ENCODE assay signal across 27 mouse cellular contexts in genomic region chr8:99591308-99592004, GRCm38 (mm10).
DNase-seq lines count a peak whose midpoint lies in the region; ATAC-seq lines count a peak whose summit lies in the region.
"Had no signal": no experiment of that assay in that cellular context is flagged by ENCODE, and none has a peak within 500 bp of the region (broad histone marks: within the 10 kb centered on the region; RNA-seq: fewer than 3 reads in every experiment).

No protein-coding gene starts in this region.

- H3K4me2 ChIP-seq in forebrain, embryonic 12.5 days: no peak overlapping the region
- H3K4me2 ChIP-seq in forebrain, embryonic 16.5 days (ENCODE audit: low read length): no peak overlapping the region
- H3K4me2 ChIP-seq in midbrain, embryonic 11.5 days: no peak overlapping the region
- no peak overlapping the region for H3K4me2 ChIP-seq in forebrain, embryonic 14.5 days (ENCODE audit: low read length)
- H3K4me2 ChIP-seq: heart, embryonic 12.5 days; kidney, embryonic 15.5 days; limb, embryonic 13.5 days; liver, embryonic 11.5 days; lung, embryonic 15.5 days; neural tube, embryonic 13.5 days; stomach, embryonic 15.5 days had no signal

- H3K4me3 ChIP-seq in forebrain, embryonic 12.5 days (replicated peaks): no peak overlapping the region
- H3K4me3 ChIP-seq in forebrain, embryonic 16.5 days (replicated peaks; ENCODE audit: low read length): no peak overlapping the region
- no peak overlapping the region for H3K4me3 ChIP-seq in midbrain, embryonic 11.5 days (ENCODE audit: low read depth, low read length)
- H3K4me3 ChIP-seq in midbrain, embryonic 10.5 days: no peak overlapping the region
- H3K4me3 ChIP-seq in forebrain, embryonic 14.5 days (ENCODE audit: low read depth, low read length): no peak overlapping the region
- H3K4me3 ChIP-seq: gastrocnemius, adult 2 months; heart, adult 2 months; heart, embryonic 12.5 days; kidney, embryonic 15.5 days; limb, embryonic 13.5 days; lung, embryonic 15.5 days; neural tube, embryonic 13.5 days; stomach, embryonic 15.5 days had no signal

- H3K36me3 ChIP-seq in forebrain, embryonic 12.5 days (replicated peaks): no peaks in the 10 kb centered on the region
- H3K36me3 ChIP-seq in forebrain, embryonic 16.5 days (ENCODE audit: control insufficient read depth, insufficient read depth): no peaks in the 10 kb centered on the region
- H3K36me3 ChIP-seq in midbrain, embryonic 11.5 days (ENCODE audit: control insufficient read depth, insufficient read depth, low read length): no peaks in the 10 kb centered on the region
- no peaks in the 10 kb centered on the region for H3K36me3 ChIP-seq in midbrain, embryonic 10.5 days
- H3K36me3 ChIP-seq in forebrain, embryonic 14.5 days (ENCODE audit: control insufficient read depth, insufficient read depth, low read length): no peaks in the 10 kb centered on the region
- H3K36me3 ChIP-seq: heart, embryonic 12.5 days; kidney, embryonic 15.5 days; limb, embryonic 13.5 days; lung, embryonic 15.5 days; neural tube, embryonic 13.5 days; stomach, embryonic 15.5 days had no signal

- H3K9me3 ChIP-seq in forebrain, embryonic 12.5 days: no peaks in the 10 kb centered on the region
- H3K9me3 ChIP-seq in forebrain, embryonic 16.5 days (ENCODE audit: control insufficient read depth, low read length): no peaks in the 10 kb centered on the region
- H3K9me3 ChIP-seq in midbrain, embryonic 11.5 days (ENCODE audit: control insufficient read depth, low read length): no peaks in the 10 kb centered on the region
- H3K9me3 ChIP-seq in midbrain, embryonic 10.5 days (replicated peaks): no peaks in the 10 kb centered on the region
- H3K9me3 ChIP-seq in forebrain, embryonic 14.5 days (replicated peaks; ENCODE audit: control insufficient read depth, low read length): no peaks in the 10 kb centered on the region
- H3K9me3 ChIP-seq: heart, embryonic 12.5 days; kidney, embryonic 15.5 days; limb, embryonic 13.5 days; lung, embryonic 15.5 days; neural tube, embryonic 13.5 days; stomach, embryonic 15.5 days had no signal

- H3K9ac ChIP-seq in forebrain, embryonic 12.5 days: no peak overlapping the region
- no peak overlapping the region for H3K9ac ChIP-seq in forebrain, embryonic 16.5 days (replicated peaks; ENCODE audit: low read depth, low read length)
- H3K9ac ChIP-seq in midbrain, embryonic 11.5 days (ENCODE audit: low read length): no peak overlapping the region
- H3K9ac ChIP-seq in forebrain, embryonic 14.5 days (ENCODE audit: low read length): no peak overlapping the region
- H3K9ac ChIP-seq: heart, embryonic 12.5 days; kidney, embryonic 15.5 days; limb, embryonic 13.5 days; lung, embryonic 15.5 days; neural tube, embryonic 13.5 days; stomach, embryonic 15.5 days had no signal

- H3K27ac ChIP-seq in forebrain, embryonic 12.5 days: no peak overlapping the region
- H3K27ac ChIP-seq in forebrain, embryonic 16.5 days (ENCODE audit: low read length): no peak overlapping the region
- no peak overlapping the region for H3K27ac ChIP-seq in midbrain, embryonic 11.5 days (ENCODE audit: low read depth, low read length)
- no peak overlapping the region for H3K27ac ChIP-seq in midbrain, embryonic 10.5 days (replicated peaks)
- H3K27ac ChIP-seq in forebrain, embryonic 14.5 days (ENCODE audit: low read depth, low read length): no peak overlapping the region
- H3K27ac ChIP-seq: gastrocnemius, adult 2 months; heart, adult 2 months; kidney, embryonic 15.5 days; limb, embryonic 13.5 days; lung, embryonic 15.5 days; neural tube, embryonic 13.5 days; stomach, embryonic 15.5 days had no signal

- peaks cover 6% of the 10 kb centered on the region; the same call in 1 of the 2 replicates for H3K4me1 ChIP-seq in forebrain, embryonic 12.5 days
- no peaks in the 10 kb centered on the region for H3K4me1 ChIP-seq in forebrain, embryonic 16.5 days (replicated peaks; ENCODE audit: control insufficient read depth, insufficient read depth, low read length)
- H3K4me1 ChIP-seq in midbrain, embryonic 11.5 days (ENCODE audit: control insufficient read depth, insufficient read depth, low read length): no peaks in the 10 kb centered on the region
- H3K4me1 ChIP-seq in midbrain, embryonic 10.5 days: peaks cover 9% of the 10 kb centered on the region; the same call in 1 of the 2 replicates
- no peaks in the 10 kb centered on the region for H3K4me1 ChIP-seq in forebrain, embryonic 14.5 days (ENCODE audit: control insufficient read depth, insufficient read depth, low read length)
- H3K4me1 ChIP-seq: heart, embryonic 12.5 days; kidney, embryonic 15.5 days; limb, embryonic 13.5 days; lung, embryonic 15.5 days; neural tube, embryonic 13.5 days; stomach, embryonic 15.5 days had no signal

- DNase-seq in midbrain, embryonic 11.5 days (ENCODE audit: low spot score, missing footprints): no peak
- no peak for DNase-seq in midbrain, embryonic 10.5 days (ENCODE audit: low spot score)
- peak; percentile 25 for DNase-seq in forebrain, embryonic 14.5 days (ENCODE audit: low spot score)
- DNase-seq in retina, embryonic 14.5 days (ENCODE audit: low spot score): peak; percentile 65
- no peak for DNase-seq in thymus, postnatal 14 days
- DNase-seq: adrenal gland, postnatal 14 days; cerebellum, adult 18-20 months; cerebellum, postnatal 14 days; gastrocnemius, adult 2 months; gastrocnemius, postnatal 36 days; heart, adult 2 months; heart, postnatal 4 days; kidney, adult 18-20 months; kidney, postnatal 25 days; right cerebral cortex, postnatal 14 days; thymus, postnatal 25 days had no signal

- H3K27me3 ChIP-seq in forebrain, embryonic 12.5 days: no peaks in the 10 kb centered on the region
- H3K27me3 ChIP-seq in forebrain, embryonic 16.5 days (replicated peaks; ENCODE audit: control insufficient read depth, insufficient read depth, low read length): no peaks in the 10 kb centered on the region
- H3K27me3 ChIP-seq in midbrain, embryonic 11.5 days (ENCODE audit: control insufficient read depth, insufficient read depth, low read length): no peaks in the 10 kb centered on the region
- H3K27me3 ChIP-seq in midbrain, embryonic 10.5 days (ENCODE audit: low read depth, poor library complexity, severe bottlenecking): no peaks in the 10 kb centered on the region
- no peaks in the 10 kb centered on the region for H3K27me3 ChIP-seq in forebrain, embryonic 14.5 days (replicated peaks; ENCODE audit: control insufficient read depth, insufficient read depth, low read length)
- H3K27me3 ChIP-seq: heart, embryonic 12.5 days; kidney, embryonic 15.5 days; limb, embryonic 13.5 days; lung, embryonic 15.5 days; neural tube, embryonic 13.5 days; stomach, embryonic 15.5 days had no signal

- 12% methylated on average over 2 of the region's 2 CpGs for WGBS in forebrain, embryonic 12.5 days
- WGBS in forebrain, embryonic 16.5 days: 14% methylated on average over 2 of the region's 2 CpGs
- WGBS in midbrain, embryonic 11.5 days: 51% methylated on average over 2 of the region's 2 CpGs
- 53% methylated on average over 2 of the region's 2 CpGs for WGBS in midbrain, embryonic 10.5 days
- WGBS in forebrain, embryonic 14.5 days: 3% methylated on average over 2 of the region's 2 CpGs

- peak; percentile 63; the same call in 1 of the 2 replicates for ATAC-seq in forebrain, embryonic 12.5 days (ENCODE audit: low FRiP score)
- ATAC-seq in forebrain, embryonic 16.5 days: no peak
- peak; percentile 93 for ATAC-seq in midbrain, embryonic 11.5 days (ENCODE audit: low FRiP score)
- ATAC-seq in forebrain, embryonic 14.5 days: peak; percentile 55; the same call in 1 of the 2 replicates
- ATAC-seq in granulocyte monocyte progenitor cell, adult 5-6 weeks (replicated peaks; ENCODE audit: poor library complexity, severe bottlenecking): no peak
- ATAC-seq: inflammation-experienced regulatory T-cells, adult 6 months had no signal

Comparison
In these comparisons a context has a peak if more than half of its experiments do, and no peak if none do; other contexts are left out.
1. ATAC-seq: peak in forebrain, embryonic 12.5 days (single experiment), midbrain, embryonic 11.5 days (single experiment) and forebrain, embryonic 14.5 days (single experiment); none in forebrain, embryonic 16.5 days (single experiment) and granulocyte monocyte progenitor cell, adult 5-6 weeks (single experiment).
2. DNase-seq: peak in forebrain, embryonic 14.5 days (single experiment) and retina, embryonic 14.5 days (single experiment); none in midbrain, embryonic 11.5 days (single experiment), midbrain, embryonic 10.5 days (single experiment) and thymus, postnatal 14 days (single experiment).